Mouse (Mus musculus) forebrain, embryonic 10.5 days (tissue): Measurements from ENCODE around the gene Nepn. TPM values are rescaled to one million over a fixed set of nuclear protein-coding genes. Genes with fewer than 3 reads are reported as not detected.

Experiments used
- DNase-seq: peaks from one replicate; pipeline ENCODE4 v3.0.0-alpha.2; 2017; ENCODE audit warnings: low spot score; ENCODE audit errors: extremely low spot score
- H3K27ac ChIP-seq: fragments of 300-500 bp; sonication (generic); 2 replicates; pipeline ENCODE4 v1.5.1; 2016; ENCODE audit warnings: mild to moderate bottlenecking
- H3K27me3 ChIP-seq: fragments of 300-500 bp; sonication (generic); 2 replicates; pipeline ENCODE4 v1.6.1; 2016; ENCODE audit warnings: mild to moderate bottlenecking; ENCODE audit not compliant: poor library complexity, severe bottlenecking
- H3K36me3 ChIP-seq: fragments of 300-500 bp; sonication (generic); replicated peaks from 2 replicates; pipeline ENCODE4 v1.6.1; 2016; ENCODE audit warnings: mild to moderate bottlenecking, moderate library complexity
- H3K4me1 ChIP-seq: fragments of 300-500 bp; sonication (generic); 2 replicates; pipeline ENCODE4 v1.6.1; 2016
- H3K4me3 ChIP-seq: fragments of 300-500 bp; sonication (generic); 2 replicates; pipeline ENCODE4 v1.5.1; 2016; ENCODE audit warnings: mild to moderate bottlenecking, moderate library complexity
- H3K9me3 ChIP-seq: fragments of 300-500 bp; sonication (generic); 2 replicates; pipeline ENCODE4 v1.6.1; 2016; ENCODE audit warnings: mild to moderate bottlenecking, moderate library complexity
- WGBS: fragments of 180-500 bp; shearing (Covaris S2); methylation state at CpG from one replicate; pipeline ENCODE4 v1.1.7; 2016; 5-methylcytosine and 5-hydroxymethylcytosine counted together
- polyA plus RNA-seq: library from polyadenylated mRNA; unstranded; fragments of >200 nt; fragmentation: Nextera tagmentation; extraction: Ambion mirVana; gene quantifications from 2 replicates; pipeline ENCODE4 v1.2.1, GENCODE M21; 2016

Nepn gene
- polyA plus RNA-seq, 1 experiment from 2014 or later: not detected

- 83% methylated on average over 2 of the region's 2 CpGs for WGBS
- no peak for DNase-seq
- Histone ChIP-seq H3K4me3 (peak overlapping the region; percentile 92), H3K4me1 (peaks cover 18% of the 10 kb centered on the region), H3K27ac (peak overlapping the region; percentile 96; the same call in 1 of the 2 replicates), H3K27me3 (no peaks in the 10 kb centered on the region), H3K9me3 (no peaks in the 10 kb centered on the region), H3K36me3 (peaks cover 11% of the 10 kb centered on the region)
Observed at GRCm38 (mm10) chr10:52416458-52416857, 27.7 kb downstream of the Nepn start.

GRCm38 (mm10) chr10:52417299-52417997 lies 28.7 kb downstream of the Nepn start, which contains the start of gene Nus1:
Gene Nus1, plus strand, starts transcription at chr10:52417547.
- Histone ChIP-seq H3K27ac (peak within 1 kb of the TSS; percentile 96), H3K36me3 (peaks cover 18% of the 10 kb centered on the region), H3K27me3 (no peaks in the 10 kb centered on the region), H3K9me3 (no peaks in the 10 kb centered on the region), H3K4me1 (peaks cover 18% of the 10 kb centered on the region), H3K4me3 (peak within 1 kb of the TSS; percentile 92)
- 1% methylated on average over 64 of the region's 79 CpGs for WGBS
- DNase-seq: peak; percentile 98

- H3K9me3 ChIP-seq: no peaks in the 10 kb centered on the region
- H3K4me3 ChIP-seq: peak overlapping the region; percentile 92
- peak overlapping the region; percentile 96 for H3K27ac ChIP-seq
- WGBS: 3% methylated on average over 39 of the region's 39 CpGs
- DNase-seq: peak; percentile 70
- peaks cover 18% of the 10 kb centered on the region for H3K4me1 ChIP-seq
- peaks cover 18% of the 10 kb centered on the region for H3K36me3 ChIP-seq
- no peaks in the 10 kb centered on the region for H3K27me3 ChIP-seq
Observed at GRCm38 (mm10) chr10:52417998-52418860, 29.5 kb downstream of the Nepn start.

- peaks cover 20% of the 10 kb centered on the region for H3K36me3 ChIP-seq
- peaks cover 18% of the 10 kb centered on the region for H3K4me1 ChIP-seq
- H3K9me3 ChIP-seq: no peaks in the 10 kb centered on the region
- WGBS: 79% methylated on average over 5 of the region's 5 CpGs
- DNase-seq: no peak
- no peaks in the 10 kb centered on the region for H3K27me3 ChIP-seq
- peak overlapping the region; percentile 92 for H3K4me3 ChIP-seq
- no peak overlapping the region for H3K27ac ChIP-seq
Observed at GRCm38 (mm10) chr10:52418931-52419330, 30.2 kb downstream of the Nepn start.

GRCm38 (mm10) chr10:52419402-52419801 lies 30.6 kb downstream of the Nepn start:
- peaks cover 18% of the 10 kb centered on the region for H3K4me1 ChIP-seq
- H3K27ac ChIP-seq: no peak overlapping the region
- no peaks in the 10 kb centered on the region for H3K9me3 ChIP-seq
- peak overlapping the region; percentile 92; the same call in 1 of the 2 replicates for H3K4me3 ChIP-seq
- 85% methylated on average over 4 of the region's 4 CpGs for WGBS
- H3K27me3 ChIP-seq: no peaks in the 10 kb centered on the region
- peaks cover 21% of the 10 kb centered on the region for H3K36me3 ChIP-seq
- DNase-seq: no peak

GRCm38 (mm10) chr10:52420526-52420925 lies 31.8 kb downstream of the Nepn start:
- Histone ChIP-seq H3K4me3 (no peak overlapping the region), H3K36me3 (peaks cover 26% of the 10 kb centered on the region), H3K9me3 (no peaks in the 10 kb centered on the region), H3K4me1 (peaks cover 18% of the 10 kb centered on the region), H3K27ac (no peak overlapping the region), H3K27me3 (no peaks in the 10 kb centered on the region)
- no peak for DNase-seq
- 97% methylated on average over 1 of the region's 1 CpGs for WGBS

GRCm38 (mm10) chr10:52421716-52422115 lies 32.9 kb downstream of the Nepn start:
- DNase-seq: no peak
- no peaks in the 10 kb centered on the region for H3K9me3 ChIP-seq
- no peak overlapping the region for H3K4me3 ChIP-seq
- WGBS: 92% methylated on average over 6 of the region's 6 CpGs
- peaks cover 16% of the 10 kb centered on the region for H3K4me1 ChIP-seq
- H3K27me3 ChIP-seq: no peaks in the 10 kb centered on the region
- peaks cover 26% of the 10 kb centered on the region for H3K36me3 ChIP-seq
- no peak overlapping the region for H3K27ac ChIP-seq

GRCm38 (mm10) chr10:52423097-52423496 lies 34.3 kb downstream of the Nepn start:
- H3K27me3 ChIP-seq: no peaks in the 10 kb centered on the region
- no peak overlapping the region for H3K4me3 ChIP-seq
- peaks cover 21% of the 10 kb centered on the region for H3K4me1 ChIP-seq
- DNase-seq: no peak
- no peaks in the 10 kb centered on the region for H3K9me3 ChIP-seq
- peaks cover 26% of the 10 kb centered on the region for H3K36me3 ChIP-seq
- 89% methylated on average over 2 of the region's 2 CpGs for WGBS
- H3K27ac ChIP-seq: no peak overlapping the region

- Histone ChIP-seq H3K4me1 (peaks cover 10% of the 10 kb centered on the region), H3K9me3 (no peaks in the 10 kb centered on the region), H3K27ac (no peak overlapping the region), H3K4me3 (no peak overlapping the region), H3K36me3 (peaks cover 35% of the 10 kb centered on the region), H3K27me3 (no peaks in the 10 kb centered on the region)
- no peak for DNase-seq
- WGBS: 92% methylated on average over 7 of the region's 7 CpGs
Observed at GRCm38 (mm10) chr10:52426314-52426980, 37.7 kb downstream of the Nepn start.

- no peak for DNase-seq
- 51% methylated on average over 2 of the region's 2 CpGs for WGBS
Observed at GRCm38 (mm10) chr10:52427634-52428415, 39.1 kb downstream of the Nepn start.

GRCm38 (mm10) chr10:52430953-52431352 lies 42.2 kb downstream of the Nepn start:
- H3K36me3 ChIP-seq: peaks cover 64% of the 10 kb centered on the region
- no peaks in the 10 kb centered on the region for H3K9me3 ChIP-seq
- H3K27me3 ChIP-seq: no peaks in the 10 kb centered on the region
- 88% methylated on average over 1 of the region's 1 CpGs for WGBS
- H3K4me3 ChIP-seq: no peak overlapping the region
- no peak for DNase-seq
- H3K27ac ChIP-seq: no peak overlapping the region
- peaks cover 10% of the 10 kb centered on the region for H3K4me1 ChIP-seq

More at GRCm38 (mm10) chr10:52427634-52428415, 39.1 kb downstream of the Nepn start:
- H3K4me3 ChIP-seq: no peak overlapping the region
- H3K27ac ChIP-seq: no peak overlapping the region
- no peaks in the 10 kb centered on the region for H3K27me3 ChIP-seq
- peaks cover 10% of the 10 kb centered on the region for H3K4me1 ChIP-seq
- H3K36me3 ChIP-seq: peaks cover 41% of the 10 kb centered on the region
- no peaks in the 10 kb centered on the region for H3K9me3 ChIP-seq

- Histone ChIP-seq H3K4me1 (no peaks in the 10 kb centered on the region), H3K4me3 (no peak overlapping the region), H3K27ac (no peak overlapping the region), H3K36me3 (peaks cover 91% of the 10 kb centered on the region), H3K27me3 (no peaks in the 10 kb centered on the region), H3K9me3 (no peaks in the 10 kb centered on the region)
- DNase-seq: no peak
- WGBS: 94% methylated on average over 8 of the region's 8 CpGs
Observed at GRCm38 (mm10) chr10:52434836-52435235, 46.1 kb downstream of the Nepn start.
